ENCODE assay signal across 9 mouse cellular contexts in the genomic region with DNA sequence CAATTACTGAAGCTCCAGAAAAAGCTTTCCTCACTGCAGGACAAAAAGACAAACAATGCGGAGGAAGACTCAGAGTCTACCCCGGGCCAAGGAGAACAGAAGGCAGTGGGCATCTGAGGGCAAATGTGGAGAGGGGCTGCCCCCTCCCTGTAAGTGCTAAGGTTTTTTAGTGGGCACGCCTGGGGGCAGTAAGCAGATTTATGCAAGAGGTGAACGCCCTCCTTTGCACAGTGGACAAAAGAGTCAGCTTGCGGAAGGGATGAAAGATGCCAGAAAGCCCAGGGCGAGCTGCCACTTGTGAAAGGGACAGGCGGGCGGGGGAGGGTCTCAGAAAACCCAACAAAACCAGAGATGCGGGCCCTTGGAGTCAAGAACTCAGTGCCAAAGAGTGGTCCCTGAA.
DNase-seq lines count a peak whose midpoint lies in the region; ATAC-seq and TF ChIP-seq lines count a peak whose summit lies in the region.
"Had no signal": no experiment of that assay in that cellular context is flagged by ENCODE, and none has a peak within 500 bp of the region (broad histone marks: within the 10 kb centered on the region; RNA-seq: fewer than 3 reads in every experiment).

No protein-coding gene starts in this region.

- peak overlapping the region; percentile 24; the same call in 1 of the 2 replicates for H3K4me2 ChIP-seq in hindbrain, embryonic 15.5 days
- H3K4me2 ChIP-seq in neural tube, embryonic 14.5 days (ENCODE audit: low read depth, low read length): 0 out of 2 replicates have a peak overlapping the region, but pooled peaks have one; percentile 4

- H3K9ac ChIP-seq in hindbrain, embryonic 15.5 days: peak overlapping the region; percentile 20; the same call in 1 of the 2 replicates
- H3K9ac ChIP-seq in neural tube, embryonic 14.5 days (replicated peaks; ENCODE audit: low read depth, low read length): no peak overlapping the region

- TF ChIP-seq CTCF in left cerebral cortex, adult 2 months (IDR thresholded peaks at IDR 0.05): no peak

- 12% methylated on average over 9 of the region's 9 CpGs for WGBS in hindbrain, embryonic 15.5 days
- WGBS in neural tube, embryonic 14.5 days: 9% methylated on average over 9 of the region's 9 CpGs

- intact Hi-C loops in left cerebral cortex, adult 2 months (cut with DNase I): no loop called here
- intact Hi-C loops in left cerebral cortex, postnatal 14 days (cut with DNase I): no loop called here

- peak overlapping the region; percentile 10 for H3K27ac ChIP-seq in left cerebral cortex, adult 2 months
- H3K27ac ChIP-seq in hindbrain, embryonic 15.5 days (replicated peaks): peak overlapping the region; percentile 62
- H3K27ac ChIP-seq in neural tube, embryonic 14.5 days (ENCODE audit: low read depth, low read length): no peak overlapping the region

- H3K27me3 ChIP-seq in hindbrain, embryonic 15.5 days: no peaks in the 10 kb centered on the region
- H3K27me3 ChIP-seq in neural tube, embryonic 14.5 days (ENCODE audit: control insufficient read depth, insufficient read depth, low read length): no peaks in the 10 kb centered on the region

- H3K36me3 ChIP-seq in hindbrain, embryonic 15.5 days: no peaks in the 10 kb centered on the region
- H3K36me3 ChIP-seq in neural tube, embryonic 14.5 days (ENCODE audit: control insufficient read depth, insufficient read depth, low read length): no peaks in the 10 kb centered on the region; the same call in 1 of the 2 replicates

- H3K4me3 ChIP-seq in left cerebral cortex, adult 2 months: no peak overlapping the region
- no peak overlapping the region for H3K4me3 ChIP-seq in hindbrain, embryonic 15.5 days
- no peak overlapping the region for H3K4me3 ChIP-seq in neural tube, embryonic 14.5 days (ENCODE audit: low read depth, low read length)

- no peak for DNase-seq in left cerebral cortex, adult 2 months (ENCODE audit: extremely low spot score in 1 of 2, low spot score in 2 of 2)
- no peak for DNase-seq in left cerebral cortex, postnatal 14 days (ENCODE audit: low spot score in 2 of 2)
- DNase-seq in embryo, embryonic 10.5 days (ENCODE audit: low spot score): peak; percentile 57
- DNase-seq in frontal cortex, postnatal 36 days (ENCODE audit: low spot score in 2 of 2): no peak
- no peak for DNase-seq in testis, postnatal 10 days (ENCODE audit: low spot score)
- DNase-seq: kidney, postnatal 4 days had no signal

- peaks cover 60% of the 10 kb centered on the region for H3K4me1 ChIP-seq in hindbrain, embryonic 15.5 days (replicated peaks)
- H3K4me1 ChIP-seq in neural tube, embryonic 14.5 days (ENCODE audit: control insufficient read depth, insufficient read depth, low read length): peaks cover 19% of the 10 kb centered on the region

- H3K9me3 ChIP-seq in hindbrain, embryonic 15.5 days: no peaks in the 10 kb centered on the region
- H3K9me3 ChIP-seq in neural tube, embryonic 14.5 days (ENCODE audit: control insufficient read depth, low read length): no peaks in the 10 kb centered on the region

- ATAC-seq in hindbrain, embryonic 15.5 days (ENCODE audit: low FRiP score, low read depth): peak; percentile 25; the same call in 1 of the 2 replicates
- peak; percentile 53; the same call in 1 of the 2 replicates for ATAC-seq in neural tube, embryonic 14.5 days (ENCODE audit: low read depth)
- no peak for ATAC-seq in activated CD4-positive, CD25-positive, alpha-beta regulatory T cell, adult 4 months
